Mouse (Mus musculus): ENCODE data around the gene Itpr1. TPM values are rescaled to one million over a fixed set of nuclear protein-coding genes. Genes with fewer than 3 reads are reported as not detected.

Gene Itpr1
- polyA plus RNA-seq, 1 experiment from 2014 or later, result 22.4 TPM

GRCm38 (mm10) chr6:108516248-108516647, 303.4 kb downstream of the Itpr1 start:
- no peak for ATAC-seq (ENCODE audit: low FRiP score, low TSS enrichment)
- 97% methylated on average over 1 of the region's 1 CpGs for WGBS
- H3K27me3 ChIP-seq (ENCODE audit: control insufficient read depth, insufficient read depth, low read length), result no peaks in the 10 kb centered on the region
- H3K4me1 ChIP-seq (ENCODE audit: control insufficient read depth, insufficient read depth, low read length), result 0 out of 2 replicates have a peak, but pooled peaks cover 6% of the 10 kb centered on the region
- no peak overlapping the region for H3K27ac ChIP-seq (ENCODE audit: low read depth, low read length)
- peaks cover 8% of the 10 kb centered on the region; the same call in 1 of the 2 replicates for H3K36me3 ChIP-seq (ENCODE audit: control insufficient read depth, insufficient read depth, low read length)
- H3K9ac ChIP-seq (ENCODE audit: low read depth, low read length), result no peak overlapping the region
- H3K9me3 ChIP-seq (ENCODE audit: control insufficient read depth, low read length), result no peaks in the 10 kb centered on the region
- H3K4me2 ChIP-seq (replicated peaks; ENCODE audit: low read depth, low read length), result no peak overlapping the region
- H3K4me3 ChIP-seq (ENCODE audit: low read length), result no peak overlapping the region

DNA sequence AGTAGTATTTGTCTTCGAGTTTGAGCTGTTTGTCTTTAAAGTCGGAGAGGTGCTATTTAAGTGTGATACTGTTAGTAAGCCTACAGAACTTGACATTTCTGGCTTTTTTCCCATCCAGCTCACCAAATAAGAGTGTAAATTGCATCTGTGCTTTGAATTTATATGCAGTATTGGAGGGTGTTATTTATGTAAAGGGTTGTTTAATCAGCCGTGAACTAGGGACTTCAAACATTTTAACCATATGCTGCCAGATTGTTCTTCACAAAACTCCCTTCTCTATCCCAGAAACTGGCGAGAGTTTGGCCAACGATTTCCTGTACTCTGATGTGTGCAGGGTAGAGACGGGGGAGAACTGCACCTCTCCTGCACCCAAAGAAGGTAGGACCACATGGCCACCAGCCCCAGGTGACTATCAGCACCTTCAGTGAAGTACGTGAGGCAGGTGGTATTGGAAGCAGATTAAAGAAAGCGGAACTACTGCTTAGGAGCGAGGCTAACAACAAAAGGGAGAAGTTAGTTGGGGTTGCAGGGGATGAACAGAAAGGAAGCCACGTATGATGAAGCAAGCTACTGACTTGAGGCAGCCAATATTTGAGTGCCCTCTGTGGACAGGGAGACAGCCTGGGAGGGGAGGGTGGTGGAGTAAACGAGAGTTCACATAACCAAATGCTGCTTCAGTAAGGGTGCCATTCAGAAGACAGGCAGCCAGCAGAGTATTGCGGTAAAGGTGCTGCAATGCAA, 304.5 kb downstream of the Itpr1 start:
- WGBS, result 68% methylated on average over 12 of the region's 12 CpGs
- H3K27ac ChIP-seq (ENCODE audit: low read depth, low read length), result no peak overlapping the region
- ATAC-seq (ENCODE audit: low FRiP score, low TSS enrichment), result no peak

GRCm38 (mm10) chr6:108517986-108518385, 305.1 kb downstream of the Itpr1 start:
- Histone ChIP-seq H3K4me2 (replicated peaks; ENCODE audit: low read depth, low read length) (no peak overlapping the region), H3K4me3 (ENCODE audit: low read length) (no peak overlapping the region), H3K9ac (ENCODE audit: low read depth, low read length) (no peak overlapping the region), H3K36me3 (ENCODE audit: control insufficient read depth, insufficient read depth, low read length) (peaks cover 8% of the 10 kb centered on the region; the same call in 1 of the 2 replicates), H3K27ac (ENCODE audit: low read depth, low read length) (no peak overlapping the region), H3K4me1 (ENCODE audit: control insufficient read depth, insufficient read depth, low read length) (0 out of 2 replicates have a peak, but pooled peaks cover 6% of the 10 kb centered on the region), H3K27me3 (ENCODE audit: control insufficient read depth, insufficient read depth, low read length) (no peaks in the 10 kb centered on the region), H3K9me3 (ENCODE audit: control insufficient read depth, low read length) (no peaks in the 10 kb centered on the region)
- ATAC-seq (ENCODE audit: low FRiP score, low TSS enrichment), result no peak
- 91% methylated on average over 1 of the region's 1 CpGs for WGBS

More for the DNA sequence above, 304.5 kb downstream of the Itpr1 start:
- Histone ChIP-seq H3K36me3 (ENCODE audit: control insufficient read depth, insufficient read depth, low read length) (peaks cover 8% of the 10 kb centered on the region; the same call in 1 of the 2 replicates), H3K4me2 (replicated peaks; ENCODE audit: low read depth, low read length) (no peak overlapping the region), H3K4me3 (ENCODE audit: low read length) (no peak overlapping the region), H3K4me1 (ENCODE audit: control insufficient read depth, insufficient read depth, low read length) (0 out of 2 replicates have a peak, but pooled peaks cover 6% of the 10 kb centered on the region), H3K9me3 (ENCODE audit: control insufficient read depth, low read length) (no peaks in the 10 kb centered on the region), H3K27me3 (ENCODE audit: control insufficient read depth, insufficient read depth, low read length) (no peaks in the 10 kb centered on the region), H3K9ac (ENCODE audit: low read depth, low read length) (no peak overlapping the region)

- no peak for ATAC-seq (ENCODE audit: low FRiP score, low TSS enrichment)
- H3K27me3 ChIP-seq (ENCODE audit: control insufficient read depth, insufficient read depth, low read length), result no peaks in the 10 kb centered on the region
- no peak overlapping the region for H3K27ac ChIP-seq (ENCODE audit: low read depth, low read length)
- no peak overlapping the region for H3K4me2 ChIP-seq (replicated peaks; ENCODE audit: low read depth, low read length)
- no peaks in the 10 kb centered on the region for H3K9me3 ChIP-seq (ENCODE audit: control insufficient read depth, low read length)
- H3K36me3 ChIP-seq (ENCODE audit: control insufficient read depth, insufficient read depth, low read length), result peaks cover 10% of the 10 kb centered on the region; the same call in 1 of the 2 replicates
- no peak overlapping the region for H3K4me3 ChIP-seq (ENCODE audit: low read length)
- no peak overlapping the region for H3K9ac ChIP-seq (ENCODE audit: low read depth, low read length)
- WGBS, result 66% methylated on average over 14 of the region's 14 CpGs
- H3K4me1 ChIP-seq (ENCODE audit: control insufficient read depth, insufficient read depth, low read length), result 0 out of 2 replicates have a peak, but pooled peaks cover 6% of the 10 kb centered on the region
Observed at GRCm38 (mm10) chr6:108518552-108518951, 305.7 kb downstream of the Itpr1 start.

GRCm38 (mm10) chr6:108519327-108519726, 306.4 kb downstream of the Itpr1 start:
- Histone ChIP-seq H3K4me1 (ENCODE audit: control insufficient read depth, insufficient read depth, low read length) (0 out of 2 replicates have a peak, but pooled peaks cover 6% of the 10 kb centered on the region), H3K9me3 (ENCODE audit: control insufficient read depth, low read length) (no peaks in the 10 kb centered on the region), H3K9ac (ENCODE audit: low read depth, low read length) (no peak overlapping the region), H3K4me3 (ENCODE audit: low read length) (no peak overlapping the region), H3K36me3 (ENCODE audit: control insufficient read depth, insufficient read depth, low read length) (peaks cover 7% of the 10 kb centered on the region; the same call in 1 of the 2 replicates), H3K4me2 (replicated peaks; ENCODE audit: low read depth, low read length) (no peak overlapping the region), H3K27me3 (ENCODE audit: control insufficient read depth, insufficient read depth, low read length) (no peaks in the 10 kb centered on the region), H3K27ac (ENCODE audit: low read depth, low read length) (no peak overlapping the region)
- no peak for ATAC-seq (ENCODE audit: low FRiP score, low TSS enrichment)
- 91% methylated on average over 9 of the region's 9 CpGs for WGBS

- no peak overlapping the region for H3K27ac ChIP-seq (ENCODE audit: low read depth, low read length)
- ATAC-seq (ENCODE audit: low FRiP score, low TSS enrichment), result no peak
Observed at GRCm38 (mm10) chr6:108523956-108524616, 311.2 kb downstream of the Itpr1 start.

GRCm38 (mm10) chr6:108524617-108525010, 311.7 kb downstream of the Itpr1 start:
- Histone ChIP-seq H3K27ac (ENCODE audit: low read depth, low read length) (no peak overlapping the region), H3K9me3 (ENCODE audit: control insufficient read depth, low read length) (no peaks in the 10 kb centered on the region), H3K4me3 (ENCODE audit: low read length) (no peak overlapping the region), H3K27me3 (ENCODE audit: control insufficient read depth, insufficient read depth, low read length) (no peaks in the 10 kb centered on the region), H3K9ac (ENCODE audit: low read depth, low read length) (no peak overlapping the region), H3K36me3 (ENCODE audit: control insufficient read depth, insufficient read depth, low read length) (peaks cover 11% of the 10 kb centered on the region; the same call in 1 of the 2 replicates), H3K4me2 (replicated peaks; ENCODE audit: low read depth, low read length) (no peak overlapping the region), H3K4me1 (ENCODE audit: control insufficient read depth, insufficient read depth, low read length) (no peaks in the 10 kb centered on the region)
- WGBS, result 85% methylated on average over 10 of the region's 10 CpGs
- ATAC-seq (ENCODE audit: low FRiP score, low TSS enrichment), result no peak

More at GRCm38 (mm10) chr6:108523956-108524616, 311.2 kb downstream of the Itpr1 start:
- H3K36me3 ChIP-seq (ENCODE audit: control insufficient read depth, insufficient read depth, low read length), result peaks cover 11% of the 10 kb centered on the region; the same call in 1 of the 2 replicates
- H3K9me3 ChIP-seq (ENCODE audit: control insufficient read depth, low read length), result no peaks in the 10 kb centered on the region
- no peaks in the 10 kb centered on the region for H3K27me3 ChIP-seq (ENCODE audit: control insufficient read depth, insufficient read depth, low read length)
- no peaks in the 10 kb centered on the region for H3K4me1 ChIP-seq (ENCODE audit: control insufficient read depth, insufficient read depth, low read length)
- H3K4me3 ChIP-seq (ENCODE audit: low read length), result no peak overlapping the region
- no peak overlapping the region for H3K4me2 ChIP-seq (replicated peaks; ENCODE audit: low read depth, low read length)
- 92% methylated on average over 16 of the region's 16 CpGs for WGBS
- no peak overlapping the region for H3K9ac ChIP-seq (ENCODE audit: low read depth, low read length)

DNA sequence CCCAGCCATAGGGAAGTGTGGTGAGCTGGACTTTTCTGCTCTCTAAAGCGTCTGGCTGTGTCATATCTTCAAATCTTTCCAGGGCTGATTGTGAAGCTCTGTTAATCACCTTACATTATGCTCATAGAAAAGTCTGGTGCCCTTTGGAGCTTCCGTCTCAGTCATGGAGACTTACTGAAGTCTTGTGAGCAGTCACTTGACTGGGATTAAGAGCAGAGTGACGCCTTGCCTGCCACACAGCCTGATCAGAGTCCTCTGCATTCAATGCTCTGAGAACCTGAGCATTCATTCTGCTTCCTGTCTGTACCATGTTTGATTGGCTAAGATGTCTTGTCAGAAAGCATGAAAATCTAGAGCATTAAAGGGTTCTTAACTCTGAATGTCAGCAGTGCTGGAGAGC, 314.7 kb downstream of the Itpr1 start:
- no peak for ATAC-seq (ENCODE audit: low FRiP score, low TSS enrichment)
- H3K9ac ChIP-seq (ENCODE audit: low read depth, low read length), result no peak overlapping the region
- no peaks in the 10 kb centered on the region for H3K27me3 ChIP-seq (ENCODE audit: control insufficient read depth, insufficient read depth, low read length)
- H3K4me2 ChIP-seq (replicated peaks; ENCODE audit: low read depth, low read length), result no peak overlapping the region
- H3K36me3 ChIP-seq (ENCODE audit: control insufficient read depth, insufficient read depth, low read length), result peaks cover 7% of the 10 kb centered on the region; the same call in 1 of the 2 replicates
- no peak overlapping the region for H3K4me3 ChIP-seq (ENCODE audit: low read length)
- H3K27ac ChIP-seq (ENCODE audit: low read depth, low read length), result no peak overlapping the region
- peaks cover 18% of the 10 kb centered on the region for H3K4me1 ChIP-seq (ENCODE audit: control insufficient read depth, insufficient read depth, low read length)
- 76% methylated on average over 3 of the region's 3 CpGs for WGBS
- H3K9me3 ChIP-seq (ENCODE audit: control insufficient read depth, low read length), result no peaks in the 10 kb centered on the region

DNA sequence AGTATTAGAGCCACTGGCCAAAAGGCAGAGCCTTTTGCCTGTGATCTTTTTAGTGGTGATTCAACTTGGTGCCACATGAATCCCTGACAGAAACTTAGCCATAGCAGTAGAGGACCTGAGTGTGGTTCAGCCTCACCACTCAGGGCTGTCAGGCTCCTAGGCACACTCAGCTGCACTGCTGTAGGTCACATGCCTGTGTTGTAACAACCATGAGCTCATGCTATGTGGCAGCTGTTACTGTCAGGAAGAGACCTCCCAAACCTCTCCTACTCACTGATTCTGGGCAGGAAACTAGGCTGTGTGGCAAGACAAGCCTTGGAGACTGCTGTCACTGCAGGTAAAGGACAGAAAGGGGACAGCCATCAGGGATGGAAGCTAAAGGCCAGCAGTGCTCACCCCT, 315.1 kb downstream of the Itpr1 start:
- Histone ChIP-seq H3K4me3 (ENCODE audit: low read length) (no peak overlapping the region), H3K27ac (ENCODE audit: low read depth, low read length) (no peak overlapping the region), H3K36me3 (ENCODE audit: control insufficient read depth, insufficient read depth, low read length) (peaks cover 7% of the 10 kb centered on the region; the same call in 1 of the 2 replicates), H3K9me3 (ENCODE audit: control insufficient read depth, low read length) (no peaks in the 10 kb centered on the region), H3K9ac (ENCODE audit: low read depth, low read length) (no peak overlapping the region), H3K27me3 (ENCODE audit: control insufficient read depth, insufficient read depth, low read length) (no peaks in the 10 kb centered on the region), H3K4me2 (replicated peaks; ENCODE audit: low read depth, low read length) (no peak overlapping the region), H3K4me1 (ENCODE audit: control insufficient read depth, insufficient read depth, low read length) (peaks cover 18% of the 10 kb centered on the region)
- no peak for ATAC-seq (ENCODE audit: low FRiP score, low TSS enrichment)
